Mouse (Mus musculus) frontal cortex, postnatal 25 days (tissue): ENCODE data around the gene Rtl6.

ENCODE experiments used
- DNase-seq, 2 experiments: peaks; one replicate each; pipeline ENCODE4 v3.0.0; 2022; ENCODE audit warnings: low spot score in 2 of 2

Gene Rtl6

GRCm38 (mm10) chr15:84557189-84557921, at the start of gene Rtl6:
Rtl6 (minus strand) TSS chr15:84557823.
- DNase-seq = peak; percentile 74 to 77

GRCm38 (mm10) chr15:84603267-84603963, 45.8 kb upstream of the Rtl6 start:
- no peak for DNase-seq

- DNase-seq = no peak
Measured at GRCm38 (mm10) chr15:84600977-84601595, 43.5 kb upstream of the Rtl6 start.

GRCm38 (mm10) chr15:84598911-84599310, 41.3 kb upstream of the Rtl6 start:
- DNase-seq = no peak

GRCm38 (mm10) chr15:84597816-84598215, 40.2 kb upstream of the Rtl6 start:
- DNase-seq = no peak

GRCm38 (mm10) chr15:84597021-84597420, 39.4 kb upstream of the Rtl6 start:
- DNase-seq = no peak

- DNase-seq = no peak
Measured at GRCm38 (mm10) chr15:84595241-84595945, 37.8 kb upstream of the Rtl6 start.

GRCm38 (mm10) chr15:84593514-84593913, 35.9 kb upstream of the Rtl6 start:
- DNase-seq = no peak

- DNase-seq = no peak
Measured at GRCm38 (mm10) chr15:84592240-84592639, 34.6 kb upstream of the Rtl6 start.

GRCm38 (mm10) chr15:84591573-84592139, 34.0 kb upstream of the Rtl6 start:
- DNase-seq = no peak

GRCm38 (mm10) chr15:84588371-84588821, 30.8 kb upstream of the Rtl6 start:
- DNase-seq = no peak

- no peak for DNase-seq
Measured at GRCm38 (mm10) chr15:84578607-84579006, 21.0 kb upstream of the Rtl6 start.

- no peak for DNase-seq
Measured at GRCm38 (mm10) chr15:84577019-84577418, 19.4 kb upstream of the Rtl6 start.

GRCm38 (mm10) chr15:84566568-84567110, 9.0 kb upstream of the Rtl6 start:
- DNase-seq = no peak

- DNase-seq = no peak
Measured at GRCm38 (mm10) chr15:84561501-84561900, 3.9 kb upstream of the Rtl6 start.

GRCm38 (mm10) chr15:84556674-84557073, 949 bp downstream of the Rtl6 start:
- no peak for DNase-seq

- DNase-seq = no peak
Measured at GRCm38 (mm10) chr15:84551065-84551464, 6.6 kb downstream of the Rtl6 start.

- no peak for DNase-seq
Measured at GRCm38 (mm10) chr15:84549291-84549797, 8.3 kb downstream of the Rtl6 start.

GRCm38 (mm10) chr15:84546028-84546427, 11.6 kb downstream of the Rtl6 start:
- DNase-seq = no peak

- no peak for DNase-seq
Measured at GRCm38 (mm10) chr15:84541175-84541574, 16.4 kb downstream of the Rtl6 start.

GRCm38 (mm10) chr15:84538974-84539588, 18.5 kb downstream of the Rtl6 start:
- no peak for DNase-seq
